Mouse (Mus musculus): ENCODE results near the gene Rnf41.

Rnf41 gene

GRCm38 (mm10) chr10:128388941-128389340, 22.5 kb upstream of the Rnf41 start:
- DNase-seq (ENCODE audit: low spot score) = no peak

DNA sequence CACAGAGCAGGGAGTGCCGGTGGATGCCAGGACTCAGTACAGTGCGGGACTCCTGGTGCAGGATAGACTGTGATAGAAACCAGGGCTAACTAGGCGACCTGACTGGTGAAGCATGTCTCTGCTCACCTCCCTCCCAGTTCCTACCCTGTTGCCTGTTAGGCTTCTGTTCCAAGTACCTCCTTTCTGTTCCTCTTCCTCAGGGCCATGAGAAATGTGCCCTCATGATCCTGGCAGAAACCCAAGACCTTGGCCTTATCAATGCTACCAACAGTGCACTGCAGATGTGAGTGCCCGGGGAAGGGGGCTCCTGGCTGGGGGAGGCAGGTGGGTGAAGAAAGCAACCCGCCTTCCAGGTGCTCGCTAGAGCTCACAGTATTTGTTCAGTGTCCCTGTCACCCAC, 21.9 kb upstream of the Rnf41 start:
- DNase-seq (ENCODE audit: low spot score) = no peak

DNA sequence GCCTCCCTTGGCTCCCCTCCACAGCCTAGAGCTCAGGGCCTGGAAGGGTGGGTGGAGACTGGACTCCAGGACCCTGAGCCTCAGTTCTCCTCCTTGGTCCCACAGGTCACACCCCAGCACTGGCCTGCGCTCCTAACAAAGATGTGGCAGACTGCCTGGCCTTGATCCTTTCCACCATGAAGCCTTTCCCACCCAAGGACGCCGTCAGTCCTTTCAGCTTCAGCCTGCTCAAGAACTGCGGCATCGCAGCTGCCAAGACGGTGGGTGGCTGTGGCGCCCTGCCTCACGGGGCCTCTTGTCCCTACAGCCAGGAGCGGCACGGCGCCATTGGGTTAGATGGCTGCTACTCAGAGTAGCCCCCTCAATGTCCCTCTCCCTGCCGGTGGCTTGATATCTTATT, 21.1 kb upstream of the Rnf41 start:
- no peak for DNase-seq (ENCODE audit: low spot score)

- no peak for DNase-seq (ENCODE audit: low spot score)
Measured at GRCm38 (mm10) chr10:128391850-128392249, 19.6 kb upstream of the Rnf41 start.

DNA sequence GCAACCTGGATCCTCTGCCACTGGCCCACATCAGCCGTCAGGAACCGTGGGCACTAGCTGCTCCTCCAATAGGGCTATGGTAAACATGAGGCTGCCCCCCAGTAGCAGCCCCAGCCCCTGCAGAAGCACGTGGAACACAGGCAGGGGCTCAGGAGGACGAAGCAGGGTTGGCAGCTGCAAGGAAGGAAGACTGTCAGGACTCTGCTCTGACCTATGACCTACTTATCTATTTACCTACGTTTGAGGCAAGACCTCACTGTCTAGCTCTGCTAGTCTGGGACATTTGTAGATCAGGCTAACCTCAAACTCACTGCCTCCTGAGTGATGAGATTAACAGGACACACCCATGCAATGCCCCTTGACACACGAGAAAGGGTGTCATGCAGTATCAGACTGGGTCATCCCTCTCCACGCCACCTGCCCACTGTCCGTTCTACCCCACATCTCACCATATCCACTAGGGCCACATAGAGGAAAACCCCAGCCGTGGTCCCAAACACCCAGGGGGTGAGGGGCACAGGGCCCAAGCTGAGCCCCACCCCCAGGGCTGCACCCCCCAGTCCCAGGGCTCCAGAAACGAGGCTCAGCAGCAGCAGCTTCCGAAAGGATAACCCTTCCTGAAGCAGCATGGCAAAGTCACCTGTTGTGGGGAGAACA, 15.3 kb upstream of the Rnf41 start:
- DNase-seq (ENCODE audit: low spot score) = no peak

GRCm38 (mm10) chr10:128396716-128397264, 14.7 kb upstream of the Rnf41 start:
- DNase-seq (ENCODE audit: low spot score) = no peak

GRCm38 (mm10) chr10:128397466-128397865, 14.0 kb upstream of the Rnf41 start:
- DNase-seq (ENCODE audit: low spot score) = no peak

- DNase-seq (ENCODE audit: low spot score) = no peak
Measured at GRCm38 (mm10) chr10:128400338-128400737, 11.1 kb upstream of the Rnf41 start.

DNA sequence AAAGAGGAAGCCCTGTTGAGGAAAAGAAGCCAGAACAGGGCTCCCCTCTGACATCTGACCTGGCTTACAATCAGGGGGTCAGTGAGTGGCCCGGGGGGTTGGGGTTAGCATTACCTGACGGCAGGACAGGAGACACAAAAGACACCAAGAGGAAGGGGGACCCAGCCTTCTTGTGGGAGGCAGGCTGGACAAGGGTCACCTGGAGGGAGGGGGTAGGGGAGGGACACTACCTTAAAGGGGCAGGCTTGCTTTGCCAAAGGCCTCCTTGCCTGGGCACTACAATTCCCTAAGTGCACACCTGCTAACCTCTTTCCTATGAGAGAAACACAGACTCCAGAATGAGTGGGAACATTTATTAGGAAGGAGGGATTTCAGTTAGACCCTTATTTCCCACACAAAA, 10.4 kb upstream of the Rnf41 start, which contains the start of gene Slc39a5:
Slc39a5 (minus strand) TSS at position 174 of the 400 bp plus-strand sequence.
- no peak for DNase-seq (ENCODE audit: low spot score)

GRCm38 (mm10) chr10:128401638-128402037, 9.8 kb upstream of the Rnf41 start:
- DNase-seq (ENCODE audit: low spot score) = no peak

GRCm38 (mm10) chr10:128403931-128404330, 7.5 kb upstream of the Rnf41 start:
- no peak for DNase-seq (ENCODE audit: low spot score)

DNA sequence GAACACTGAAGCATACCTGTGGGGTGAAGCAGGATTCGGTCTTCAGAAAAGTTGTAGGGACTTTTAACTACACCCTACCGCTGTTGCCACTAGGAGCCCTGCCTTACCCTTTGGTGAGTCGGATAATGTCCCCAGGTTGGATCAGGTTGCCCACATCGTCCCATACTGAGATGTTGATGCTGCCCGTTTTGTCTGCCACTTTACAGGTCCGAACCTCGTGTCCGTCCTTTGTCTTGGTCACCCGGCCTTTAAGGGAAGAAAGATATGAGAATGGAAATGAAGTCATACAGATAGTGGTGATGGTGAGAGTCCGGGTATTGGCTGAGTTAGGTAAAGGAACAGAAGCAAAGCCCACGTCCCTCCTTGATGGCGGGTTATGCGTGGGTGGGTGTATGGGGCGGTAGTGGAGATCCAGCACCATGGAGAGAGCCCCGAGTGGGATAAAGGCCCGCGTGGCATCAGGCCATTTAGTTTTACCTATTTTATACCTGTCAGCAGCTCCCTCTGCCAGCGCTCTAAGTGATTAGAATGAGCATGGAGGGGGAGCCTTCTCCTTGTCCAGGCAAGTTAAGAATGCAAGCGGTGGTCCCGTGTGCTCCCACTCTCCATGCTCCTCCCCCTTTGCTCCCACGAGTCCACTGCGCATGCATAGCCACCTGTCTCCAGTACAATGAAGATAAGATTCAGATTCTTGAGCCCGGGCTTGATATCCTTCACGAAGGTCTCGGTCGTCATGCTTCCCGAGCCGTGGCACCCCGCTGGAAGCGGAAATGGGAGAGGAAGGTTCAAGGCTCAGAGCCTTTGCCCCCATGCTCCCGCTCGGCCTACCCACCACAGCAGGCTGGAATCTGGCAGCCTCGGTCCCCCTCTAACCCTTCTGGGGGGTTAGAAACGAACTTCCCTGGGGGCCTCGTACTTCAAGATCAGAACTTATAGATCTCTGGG, 2.6 kb upstream of the Rnf41 start:
- DNase-seq (ENCODE audit: low spot score) = no peak

DNA sequence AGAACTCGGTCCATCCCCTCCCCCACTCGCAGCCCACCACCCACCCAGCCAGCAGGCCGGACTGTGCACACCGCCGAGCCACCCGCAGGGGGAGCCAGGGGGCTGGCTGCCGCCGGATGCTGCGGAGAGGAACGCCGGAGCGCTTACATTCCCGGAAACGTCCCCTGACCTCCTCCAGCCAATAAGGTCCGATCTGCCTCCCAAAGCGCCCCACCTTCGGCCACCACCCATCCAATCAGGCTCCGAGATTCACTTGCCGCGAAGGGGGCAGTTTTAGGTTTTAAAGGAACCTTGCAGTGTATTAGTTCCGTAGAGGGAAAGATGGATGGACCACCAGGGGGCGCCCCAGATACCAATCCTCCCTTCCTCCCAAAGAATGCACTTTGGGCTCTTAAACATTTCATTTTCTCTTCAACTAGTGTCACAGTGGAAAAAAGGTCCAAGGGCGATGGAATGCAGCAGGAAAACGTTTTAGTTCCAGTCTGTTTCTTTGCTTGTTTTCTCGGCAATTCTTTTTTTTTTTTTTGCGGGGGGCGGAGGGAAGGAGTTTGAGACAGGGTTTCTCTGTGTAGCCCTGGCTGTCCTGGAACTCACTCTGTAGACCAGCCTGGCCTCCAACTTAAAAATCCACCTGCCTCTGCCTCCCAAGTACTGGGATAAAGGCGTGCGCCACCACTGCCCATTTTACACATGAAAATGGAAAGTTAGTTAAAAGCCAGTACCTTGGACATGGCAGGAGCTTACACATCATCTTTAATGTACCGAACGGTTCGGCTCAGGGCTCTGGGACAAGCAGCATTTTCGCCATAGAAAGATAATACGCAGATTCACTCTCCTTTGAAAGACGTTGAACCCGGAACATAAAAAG, 1.5 kb upstream of the Rnf41 start:
- DNase-seq (ENCODE audit: low spot score) = peak; percentile 89

DNA sequence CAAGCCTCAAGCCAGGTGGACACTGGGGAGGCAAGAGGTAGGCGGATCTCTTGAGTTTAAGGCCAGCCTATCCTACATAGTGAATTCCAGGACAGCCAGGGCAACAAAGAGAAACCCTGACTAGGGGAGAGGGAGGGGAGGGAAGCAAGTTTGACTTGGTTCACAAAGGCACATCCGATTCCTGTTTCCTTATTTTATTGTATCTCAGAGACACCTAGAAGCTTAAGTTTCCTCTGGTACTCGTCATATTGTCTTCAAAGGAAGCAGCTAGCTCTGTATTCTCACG, 954 bp upstream of the Rnf41 start:
- DNase-seq (ENCODE audit: low spot score) = no peak

- no peak for DNase-seq (ENCODE audit: low spot score)
Measured at GRCm38 (mm10) chr10:128412055-128412381, 561 bp downstream of the Rnf41 start.

- DNase-seq (ENCODE audit: low spot score) = no peak
Measured at GRCm38 (mm10) chr10:128412558-128412957, 1.1 kb downstream of the Rnf41 start.

GRCm38 (mm10) chr10:128413076-128413475, 1.6 kb downstream of the Rnf41 start:
- DNase-seq (ENCODE audit: low spot score) = no peak

DNA sequence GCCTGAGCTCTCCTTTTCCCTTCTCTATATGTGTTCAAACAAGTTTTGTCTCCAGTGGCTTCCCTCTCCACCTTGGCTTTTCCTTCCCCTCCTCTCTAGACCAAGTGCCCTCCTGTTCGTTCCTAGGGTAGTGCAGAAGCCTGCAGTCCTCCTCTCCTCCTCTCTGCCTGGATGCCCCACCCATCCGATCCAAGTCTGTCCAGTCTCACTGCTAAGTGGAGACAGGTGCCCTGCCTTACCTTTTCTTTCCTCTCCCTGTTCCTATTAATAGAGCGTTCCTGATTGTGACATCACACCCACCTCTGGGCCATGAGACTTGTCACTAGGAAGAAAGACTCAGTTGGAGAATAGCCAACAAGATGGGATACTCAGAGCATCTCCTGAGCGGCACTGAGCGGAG, 3.4 kb downstream of the Rnf41 start:
- no peak for DNase-seq (ENCODE audit: low spot score)

DNA sequence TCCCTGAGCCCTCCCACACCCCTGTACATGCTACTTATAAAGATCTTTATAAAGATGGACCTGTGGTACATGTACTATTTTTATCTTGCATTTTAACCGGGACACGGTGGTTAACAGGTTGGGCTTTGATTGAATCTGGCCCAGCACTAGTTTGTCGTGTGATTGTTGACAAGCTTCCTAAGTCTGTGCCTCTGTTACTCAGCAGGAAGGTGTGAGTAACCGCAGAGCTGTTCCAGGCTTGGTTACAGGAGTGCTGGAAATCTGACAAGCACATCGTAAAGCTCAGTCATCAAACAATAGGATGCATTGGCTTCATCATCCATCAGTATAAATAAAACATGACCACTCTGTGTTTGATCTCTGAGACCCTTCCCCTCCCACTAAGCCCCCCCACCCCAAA, 11.0 kb downstream of the Rnf41 start:
- DNase-seq (ENCODE audit: low spot score) = no peak

- no peak for DNase-seq (ENCODE audit: low spot score)
Measured at GRCm38 (mm10) chr10:128424604-128425003, 13.1 kb downstream of the Rnf41 start.

DNA sequence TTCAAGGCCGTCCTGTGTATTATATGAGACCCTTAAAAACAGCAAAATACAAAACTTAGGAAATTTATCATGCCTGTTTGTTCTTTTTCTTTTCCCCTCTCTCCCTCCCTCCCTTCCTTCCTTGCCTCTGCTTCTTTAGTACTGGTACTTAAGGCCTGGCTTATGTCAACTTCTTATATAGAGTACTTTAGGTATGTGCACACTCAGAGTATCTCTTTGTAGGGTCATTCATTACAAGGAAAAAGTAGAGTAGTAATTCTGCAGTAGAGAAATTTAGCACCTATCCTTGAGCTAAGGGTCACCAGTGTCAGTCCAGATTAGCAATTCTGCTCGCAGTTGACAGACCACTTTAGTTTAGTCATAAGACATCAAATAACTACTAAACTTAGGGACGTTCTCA, 13.8 kb downstream of the Rnf41 start:
- no peak for DNase-seq (ENCODE audit: low spot score)

DNA sequence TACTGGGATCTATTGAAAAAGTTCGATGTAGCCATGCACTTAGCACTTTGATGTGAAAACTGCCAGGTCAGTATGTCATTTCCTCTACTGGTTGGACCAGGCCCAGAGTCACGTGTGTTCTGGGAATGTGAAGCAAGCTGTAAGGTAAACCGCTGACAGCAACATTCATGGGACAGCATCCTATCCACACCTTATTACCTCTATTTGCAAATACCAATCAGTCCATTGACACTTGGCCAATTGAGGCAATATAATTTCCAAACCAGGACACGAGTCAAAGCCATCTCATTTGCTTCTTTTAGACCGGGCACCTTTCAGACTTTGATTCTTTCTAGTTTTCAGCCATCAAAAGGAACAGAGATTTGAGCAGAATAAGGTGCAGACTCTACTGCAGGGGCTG, 17.6 kb downstream of the Rnf41 start:
- no peak for DNase-seq (ENCODE audit: low spot score)

Data from ovary, postnatal 10 days (tissue).